Mouse (Mus musculus) gastrocnemius, adult 18-20 months (tissue): ENCODE measurements around the gene Spata31d1d. TPM values are rescaled to one million over a fixed set of nuclear protein-coding genes. Genes with fewer than 3 reads are reported as not detected.

Experiments
- DNase-seq: peaks from one replicate; pipeline ENCODE4 v3.0.0; 2021; ENCODE audit warnings: low spot score
- total RNA-seq, 2 experiments: library from RNA; stranded (reverse); gene quantifications; 2 replicates each; pipeline ENCODE4 v1.2.3; 2021

Gene Spata31d1d
- total RNA-seq, 2 experiments from 2014 or later, result not detected

DNA sequence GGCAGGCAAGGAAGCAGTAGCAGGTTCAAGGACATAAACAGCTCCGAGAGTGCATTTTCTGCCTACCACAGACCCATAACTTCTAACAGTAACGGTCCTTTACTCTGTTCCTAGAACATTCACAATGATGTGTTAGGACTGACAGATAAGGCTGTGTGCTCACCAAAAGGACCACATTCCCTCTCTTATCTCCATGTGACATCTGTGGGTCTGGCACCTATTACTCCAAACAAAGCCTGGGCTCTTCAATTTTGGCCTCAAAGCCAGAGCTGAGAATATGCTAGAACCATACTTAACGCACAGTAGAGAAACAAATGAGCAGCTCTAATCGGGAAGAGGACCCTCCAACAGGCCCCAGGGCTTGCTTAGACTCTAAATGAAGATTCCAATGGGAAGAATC, 51.6 kb downstream of the Spata31d1d start:
- DNase-seq, result no peak

GRCm38 (mm10) chr13:59679306-59679705, 52.2 kb downstream of the Spata31d1d start:
- no peak for DNase-seq

- no peak for DNase-seq
Measured at GRCm38 (mm10) chr13:59676316-59677229, 55.0 kb downstream of the Spata31d1d start.

Other genes starting within 250 kb of the Spata31d1d start
- 10 to 100 TPM; 63.3 to 69.8 TPM for gene Agtpbp1, start 146.5 kb downstream of the Spata31d1d start, total RNA-seq
- 10 to 100 TPM; 24.8 to 28.6 TPM for gene Naa35, start 146.5 kb downstream of the Spata31d1d start, total RNA-seq
- 1 to 10 TPM; 5.7 to 7.5 TPM for gene Golm1, start 55.9 kb downstream of the Spata31d1d start, total RNA-seq
- not detected for gene 4921517D22Rik, start 37.6 kb downstream of the Spata31d1d start, total RNA-seq
- not detected for gene Spata31d1a, start 21.4 kb downstream of the Spata31d1d start, total RNA-seq
- not detected for gene Spata31d1b, start 19.5 kb downstream of the Spata31d1d start, total RNA-seq
- not detected for gene 1700014D04Rik, start 15.0 kb upstream of the Spata31d1d start, total RNA-seq
- 100 to 1,000 TPM; 172 to 190 TPM for gene Isca1, start 38.1 kb upstream of the Spata31d1d start, total RNA-seq
- gene Gm49354, start 50.5 kb upstream of the Spata31d1d start, total RNA-seq, result not detected
- 10 to 100 TPM; 36.7 to 38.5 TPM for gene Tut7, start 91.4 kb upstream of the Spata31d1d start, total RNA-seq